Mouse (Mus musculus): ENCODE data around the gene St6galnac3.
"Not testable (repeated sequence)": the region's sequence is repeated elsewhere in the genome, so short reads cannot be mapped to it uniquely, and the experiment has no call there.

St6galnac3 gene

GRCm38 (mm10) chr3:153724701-153725668 is at the start of gene St6galnac3:
TSS of gene St6galnac3 (minus strand) at chr3:153725174.
- peak; percentile 89 for DNase-seq

DNA sequence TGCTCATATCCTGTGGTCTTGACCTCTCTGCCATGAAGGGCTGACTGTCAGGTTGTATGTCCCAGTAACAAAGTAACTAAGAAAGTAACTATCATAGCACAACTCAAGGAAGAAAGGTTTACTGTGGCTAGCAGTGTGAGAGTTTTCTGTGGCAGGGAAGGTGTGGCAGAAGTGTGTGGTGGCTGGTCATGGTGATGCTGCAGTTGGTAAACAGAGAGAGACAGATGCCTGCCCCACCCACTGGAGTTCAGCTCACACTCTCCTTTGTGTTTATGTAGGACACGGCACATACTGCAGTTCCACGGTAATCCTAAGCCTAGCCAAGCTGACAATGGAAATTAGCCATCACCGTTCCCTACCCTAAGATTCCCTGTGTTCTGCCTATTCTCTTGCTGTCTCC is 49.6 kb upstream of the St6galnac3 start:
- peak; percentile 51 for DNase-seq

GRCm38 (mm10) chr3:153771479-153771878 is 46.5 kb upstream of the St6galnac3 start:
- DNase-seq, result no peak

DNA sequence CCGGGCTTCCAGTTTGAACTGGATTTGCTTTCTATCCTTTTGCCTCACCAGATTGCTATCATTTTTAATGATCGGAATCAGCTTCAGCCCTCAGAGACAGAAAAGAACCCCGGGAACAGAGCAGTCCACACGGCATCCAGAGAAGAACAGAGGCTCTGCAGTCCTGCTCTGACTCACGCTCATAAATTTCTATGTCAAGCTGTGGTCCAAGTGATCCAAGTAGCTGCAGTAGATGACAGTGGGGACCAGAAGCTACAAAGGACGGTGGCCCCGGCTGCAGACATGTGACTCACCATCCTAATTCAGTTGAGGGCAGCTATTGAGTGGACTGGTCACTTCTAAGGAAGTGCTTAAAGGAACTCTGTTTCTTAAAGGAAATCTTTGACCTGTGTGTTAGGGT is 45.6 kb upstream of the St6galnac3 start:
- no peak for DNase-seq

DNA sequence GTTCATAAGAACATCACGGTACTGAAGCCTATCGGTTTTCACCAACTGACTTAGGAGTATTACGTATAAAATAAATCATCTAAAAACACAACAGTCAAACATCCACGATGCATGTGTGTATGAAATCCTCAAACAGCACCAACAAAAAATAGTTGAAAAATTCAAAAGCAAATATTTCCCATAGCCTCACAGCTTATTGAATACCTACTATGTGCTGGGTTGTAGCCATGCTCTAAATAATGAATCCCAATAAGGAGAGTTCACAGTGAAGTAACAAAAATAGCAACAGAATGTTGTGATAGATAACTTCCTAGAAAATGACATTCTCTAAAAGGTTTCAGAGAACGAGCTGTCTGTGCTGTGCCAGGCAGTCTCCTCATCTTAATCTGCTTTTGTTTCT is 44.2 kb upstream of the St6galnac3 start:
- DNase-seq, result no peak

- no peak for DNase-seq
These were observed 40.2 kb upstream of the St6galnac3 start for GRCm38 (mm10) chr3:153765171-153765570.

- peak; percentile 30 for DNase-seq
These were observed 39.8 kb upstream of the St6galnac3 start for GRCm38 (mm10) chr3:153764760-153765159.

- no peak for DNase-seq
These were observed 36.2 kb upstream of the St6galnac3 start for GRCm38 (mm10) chr3:153761171-153761570.

GRCm38 (mm10) chr3:153759269-153759668 is 34.3 kb upstream of the St6galnac3 start:
- no peak for DNase-seq

DNA sequence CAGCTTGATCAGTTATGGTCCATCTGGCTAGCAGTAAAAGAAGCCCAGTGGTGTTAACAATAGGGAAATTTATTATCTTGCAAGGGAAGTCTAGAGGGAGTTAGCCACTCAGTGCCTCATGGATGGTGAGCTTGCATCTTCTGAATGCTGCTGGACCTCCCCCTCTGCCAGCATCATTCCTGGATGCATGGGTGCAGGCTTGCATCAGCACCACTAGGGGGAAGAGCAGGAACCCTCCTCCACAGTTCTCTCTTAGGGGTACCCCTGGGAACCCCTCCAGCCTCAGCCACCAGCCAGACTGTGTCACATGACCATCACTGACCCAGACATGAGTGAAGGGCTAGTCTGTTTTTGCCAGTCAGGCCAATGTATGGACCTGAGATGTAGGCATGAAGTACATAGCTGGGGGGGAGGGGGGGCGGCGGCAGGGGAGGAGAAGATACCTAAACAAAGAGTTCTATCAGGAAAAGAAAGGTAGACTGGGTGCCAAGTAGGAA is 31.6 kb upstream of the St6galnac3 start:
- DNase-seq, result no peak

- DNase-seq, result not testable (repeated sequence)
These were observed 30.9 kb upstream of the St6galnac3 start for GRCm38 (mm10) chr3:153755785-153756326.

- no peak for DNase-seq
These were observed 26.5 kb upstream of the St6galnac3 start for GRCm38 (mm10) chr3:153751435-153751834.

- no peak for DNase-seq
These were observed 24.4 kb upstream of the St6galnac3 start for GRCm38 (mm10) chr3:153749359-153749758.

DNA sequence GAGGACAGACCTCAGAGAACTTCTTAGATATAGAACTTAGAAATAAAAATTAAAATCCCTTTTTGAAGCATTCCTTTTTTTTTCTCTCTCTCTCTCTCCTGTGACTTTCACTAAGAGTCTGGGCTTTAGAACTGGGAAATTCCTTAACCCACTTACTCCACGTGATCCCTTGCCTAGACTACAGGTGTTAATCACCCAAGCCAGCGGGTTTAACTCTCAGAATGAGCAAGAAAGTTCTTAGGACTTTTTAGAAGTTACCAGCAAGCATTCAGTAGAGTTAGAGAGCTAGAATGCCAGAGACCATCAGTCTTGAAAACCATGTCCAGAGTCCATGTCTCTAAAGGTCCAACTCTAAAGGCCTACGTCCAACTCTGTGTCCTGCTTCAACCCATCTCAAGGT is 23.3 kb upstream of the St6galnac3 start:
- DNase-seq, result no peak

DNA sequence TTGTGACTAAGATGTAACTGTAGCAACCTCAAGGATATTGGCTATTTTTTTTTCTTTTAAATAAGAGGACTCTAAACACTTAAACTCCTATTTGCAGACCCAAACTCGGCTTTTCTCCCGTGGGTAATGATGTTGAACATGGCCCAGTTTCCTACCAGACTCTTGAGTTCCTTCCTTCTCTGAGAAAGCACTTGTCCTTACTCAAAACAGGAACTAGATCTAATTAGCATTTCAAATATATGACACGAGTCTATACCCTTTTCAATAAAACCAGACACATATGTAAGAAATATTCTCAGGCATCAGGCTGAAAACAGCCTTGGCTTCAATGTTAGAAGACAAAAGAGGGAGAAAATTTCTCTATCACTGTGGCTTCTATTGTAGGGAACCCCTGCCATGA is 20.1 kb upstream of the St6galnac3 start:
- DNase-seq, result no peak

DNA sequence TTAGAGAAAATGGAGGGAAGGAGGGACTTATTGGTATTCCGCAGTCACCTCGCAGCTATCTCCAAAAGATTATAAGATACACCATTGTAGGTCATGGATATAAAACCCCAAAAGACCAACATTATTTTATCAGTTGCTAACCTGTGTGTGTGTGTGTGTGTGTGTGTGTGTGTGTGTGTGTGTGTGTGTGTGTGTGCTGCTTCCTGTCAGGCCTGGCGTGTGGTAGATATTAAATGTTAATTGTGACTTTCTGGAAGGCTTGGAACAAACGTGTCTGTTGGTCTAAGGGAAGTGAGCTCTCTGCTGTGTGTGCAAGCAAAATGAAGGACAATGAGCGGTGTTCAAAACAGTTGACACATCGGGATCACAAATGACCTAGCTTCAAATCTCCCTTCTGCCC is 19.5 kb upstream of the St6galnac3 start:
- DNase-seq, result no peak

GRCm38 (mm10) chr3:153741800-153742199 is 16.8 kb upstream of the St6galnac3 start:
- no peak for DNase-seq

GRCm38 (mm10) chr3:153739351-153739750 is 14.4 kb upstream of the St6galnac3 start:
- no peak for DNase-seq

GRCm38 (mm10) chr3:153738421-153738820 is 13.4 kb upstream of the St6galnac3 start:
- peak; percentile 83 for DNase-seq

GRCm38 (mm10) chr3:153736756-153737280 is 11.8 kb upstream of the St6galnac3 start:
- peak; percentile 41 for DNase-seq

- DNase-seq, result peak; percentile 36
These were observed 11.0 kb upstream of the St6galnac3 start for GRCm38 (mm10) chr3:153735796-153736549.

DNA sequence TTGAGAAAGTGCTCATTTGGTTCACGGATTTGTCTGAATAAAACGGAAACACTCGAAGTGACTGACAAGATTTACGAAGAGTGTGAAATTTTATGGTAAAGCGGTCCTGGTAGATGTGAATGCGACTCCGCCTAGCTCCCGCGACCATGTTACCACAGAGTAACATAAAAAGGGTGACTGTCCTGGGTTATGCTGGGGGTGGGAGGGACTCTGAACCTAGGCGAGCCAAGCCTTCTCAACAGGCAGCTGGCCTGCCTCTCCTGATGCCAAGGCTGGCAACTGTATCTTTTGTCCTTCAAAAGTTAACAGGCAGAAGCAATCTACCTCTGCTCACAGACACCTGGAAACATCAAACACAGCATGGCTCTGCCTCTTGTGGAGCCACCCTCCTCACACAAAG is 9.8 kb upstream of the St6galnac3 start:
- DNase-seq, result no peak
